Mouse (Mus musculus) layer of hippocampus, postnatal 36 days (tissue): ENCODE data around the gene Tigd4. TPM values are rescaled to one million over a fixed set of nuclear protein-coding genes. Genes with fewer than 3 reads are reported as not detected.

Experiments used
- DNase-seq, 2 experiments: peaks; one replicate each; pipeline ENCODE4 v3.0.0; 2022
- total RNA-seq, 2 experiments: library from RNA; stranded (reverse); gene quantifications; 2 replicates each; pipeline ENCODE4 v1.2.3; 2021

Gene Tigd4
- total RNA-seq, 2 experiments from 2014 or later, result not detected

DNA sequence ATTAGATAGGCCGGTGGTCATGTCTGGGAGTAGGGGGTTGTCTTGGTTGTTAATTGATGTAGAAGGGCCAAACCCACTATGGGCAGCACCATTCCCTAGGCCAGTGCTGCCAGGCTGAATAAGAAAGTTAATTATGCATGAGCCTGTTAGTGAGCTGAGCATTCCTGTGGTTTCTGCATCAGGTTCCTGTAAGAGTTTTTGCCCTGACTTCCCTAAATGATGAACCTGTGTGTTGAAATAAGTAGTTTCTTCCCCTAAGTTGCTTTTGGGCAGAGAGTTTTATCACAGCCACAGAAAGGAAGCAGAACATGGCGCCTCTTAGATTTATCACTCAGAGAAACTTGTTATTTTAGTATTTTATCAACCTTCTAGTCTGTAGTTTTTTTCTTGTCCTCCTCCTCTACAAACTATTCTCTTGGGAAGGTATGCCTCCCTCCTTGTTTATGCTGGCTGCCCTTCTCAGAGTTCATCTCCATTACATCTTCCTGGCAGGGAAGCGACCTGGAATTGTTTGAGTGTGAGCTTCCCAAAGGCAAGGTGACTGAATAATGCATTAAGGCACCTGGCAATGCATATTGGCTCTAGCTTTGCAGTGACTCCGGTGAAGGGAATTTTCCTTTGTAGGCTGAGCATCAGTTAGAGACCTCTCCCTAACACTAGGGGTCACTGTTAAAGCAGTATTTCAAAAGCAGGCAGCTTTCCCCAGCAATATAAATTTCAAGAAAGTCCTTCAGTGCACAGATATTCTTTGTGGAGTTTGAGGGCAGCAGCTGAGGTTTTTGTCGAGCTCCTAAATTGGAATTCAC, 21.9 kb downstream of the Tigd4 start:
- DNase-seq, result no peak

DNA sequence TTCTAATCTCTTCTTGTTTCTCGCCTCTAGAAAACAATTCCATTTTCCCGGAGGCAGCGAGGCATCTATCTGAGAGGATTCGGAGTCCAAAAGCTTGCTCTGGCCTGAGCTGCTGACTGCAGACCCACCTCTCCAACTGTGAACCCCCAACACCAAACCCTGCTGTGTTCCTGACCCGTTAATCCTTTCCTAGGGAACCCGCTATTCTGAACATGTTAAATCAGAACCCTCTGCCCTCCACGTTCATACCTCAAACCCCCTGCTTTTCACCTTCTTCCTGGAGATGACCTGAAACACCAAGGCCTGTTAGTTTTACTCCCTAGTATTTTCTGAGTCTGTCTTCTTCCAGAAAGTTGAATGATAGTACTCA, 22.5 kb downstream of the Tigd4 start:
- DNase-seq, result no peak

GRCm38 (mm10) chr3:84618627-84619026, 25.3 kb downstream of the Tigd4 start:
- no peak for DNase-seq

GRCm38 (mm10) chr3:84619056-84619455, 25.7 kb downstream of the Tigd4 start:
- no peak for DNase-seq

GRCm38 (mm10) chr3:84619725-84620124, 26.4 kb downstream of the Tigd4 start:
- DNase-seq, result no peak

- no peak for DNase-seq
Observed at GRCm38 (mm10) chr3:84622026-84622425, 28.7 kb downstream of the Tigd4 start.

DNA sequence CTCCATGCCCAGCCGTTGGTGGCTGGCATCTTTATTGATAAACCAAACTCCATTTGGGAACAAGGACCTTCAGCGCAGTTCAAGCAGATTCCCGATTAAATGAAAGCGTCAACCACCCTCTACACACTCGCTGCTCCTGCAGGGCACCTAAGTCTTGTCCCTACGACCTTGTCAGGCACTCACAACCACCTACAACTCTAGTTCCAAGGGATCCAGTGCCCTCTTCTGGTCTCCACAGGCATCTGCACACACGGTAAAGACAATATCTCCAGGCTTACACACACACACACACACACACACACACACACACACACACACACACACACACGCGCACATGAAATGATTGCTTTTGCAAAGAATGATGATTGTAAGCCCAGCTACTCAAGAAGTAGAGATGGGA, 38.2 kb downstream of the Tigd4 start:
- DNase-seq, result no peak

- DNase-seq, result no peak
Observed at GRCm38 (mm10) chr3:84637095-84637494, 43.7 kb downstream of the Tigd4 start.

DNA sequence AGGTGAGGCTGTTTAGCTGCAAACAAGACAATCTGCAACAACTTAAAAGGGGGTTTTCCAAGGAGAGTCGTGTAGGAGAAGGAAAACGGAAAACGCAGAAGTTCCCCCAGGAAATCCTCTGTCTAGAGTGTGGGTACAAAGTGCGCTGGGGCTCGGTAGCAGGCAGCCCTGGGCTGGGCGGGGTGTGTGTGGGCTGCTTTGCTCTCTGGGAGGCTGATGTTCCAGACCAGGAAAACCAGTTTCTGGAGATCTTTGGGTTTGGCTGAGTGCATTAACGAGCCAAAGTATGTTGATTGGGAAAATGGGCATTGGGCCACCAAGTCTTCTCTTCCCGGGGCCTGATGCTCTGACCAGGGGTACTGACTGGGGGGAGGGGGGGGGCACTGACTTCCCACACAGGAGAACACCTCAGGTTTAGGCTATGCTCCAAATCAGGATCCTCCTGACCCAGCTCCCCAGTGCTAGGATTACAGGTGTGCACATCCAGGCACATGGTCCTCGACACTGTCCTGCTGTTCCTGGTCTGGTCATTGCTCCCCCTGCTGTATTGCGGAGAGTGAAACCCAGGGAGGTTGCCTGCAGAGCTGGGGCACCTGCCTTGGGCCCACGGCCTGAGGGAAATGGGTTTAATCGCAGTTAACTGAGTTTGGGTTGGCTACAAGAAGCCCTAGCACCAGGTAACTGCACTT, 44.7 kb downstream of the Tigd4 start:
- DNase-seq, result no peak

DNA sequence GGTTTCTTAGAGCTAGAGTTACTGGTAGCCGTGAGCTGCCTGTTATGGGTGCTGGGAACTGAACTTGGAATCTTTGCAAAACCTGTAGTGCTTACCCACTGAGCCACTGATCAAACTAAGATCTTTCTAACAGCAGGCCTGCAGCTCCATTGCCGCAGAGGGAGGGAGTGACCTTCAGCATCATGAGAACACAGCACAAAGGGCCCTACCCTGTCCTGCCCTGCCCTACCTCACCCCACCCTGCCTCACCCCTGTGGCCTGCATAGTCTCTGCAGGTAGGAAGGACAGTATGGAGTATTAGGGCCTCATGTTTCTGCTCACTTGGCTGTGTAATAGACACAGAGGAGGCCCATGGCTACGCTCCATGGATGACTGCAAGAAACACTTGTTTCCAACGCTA, 45.5 kb downstream of the Tigd4 start:
- DNase-seq, result no peak

DNA sequence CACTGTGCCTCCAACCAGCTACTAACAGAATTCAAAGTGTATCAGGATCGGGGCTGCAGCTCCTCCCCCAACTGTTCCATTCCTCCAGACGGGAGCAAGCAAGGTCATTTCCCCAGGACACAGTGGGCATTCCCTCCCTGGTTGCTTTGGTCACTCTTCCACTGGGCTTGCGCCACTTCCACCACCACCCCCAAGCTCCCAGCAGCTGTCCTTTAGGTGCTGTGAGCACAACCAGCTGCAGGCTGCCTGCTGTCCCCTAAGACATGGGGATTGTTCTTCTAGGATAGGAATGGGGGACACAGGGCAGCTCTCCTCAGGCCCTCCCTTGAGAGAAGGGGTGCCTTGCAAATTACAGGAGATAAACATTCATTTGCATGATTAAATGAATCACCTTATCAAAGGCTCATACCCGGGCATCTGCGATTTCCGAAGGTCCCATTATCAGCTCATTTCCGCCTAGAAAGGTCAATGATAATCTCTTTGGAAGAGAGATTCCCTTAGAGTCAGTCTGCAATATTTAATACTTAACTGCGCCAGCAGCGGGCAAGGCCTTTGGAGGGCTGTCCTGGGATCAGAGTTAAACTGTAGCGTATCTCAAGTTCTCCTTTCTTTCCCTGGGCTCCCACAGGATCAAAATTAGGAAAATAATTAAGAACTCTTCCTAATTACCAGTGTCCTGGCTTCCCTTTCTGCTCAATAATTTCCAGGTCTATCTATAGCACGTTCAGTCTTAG, 46.6 kb downstream of the Tigd4 start:
- no peak for DNase-seq

DNA sequence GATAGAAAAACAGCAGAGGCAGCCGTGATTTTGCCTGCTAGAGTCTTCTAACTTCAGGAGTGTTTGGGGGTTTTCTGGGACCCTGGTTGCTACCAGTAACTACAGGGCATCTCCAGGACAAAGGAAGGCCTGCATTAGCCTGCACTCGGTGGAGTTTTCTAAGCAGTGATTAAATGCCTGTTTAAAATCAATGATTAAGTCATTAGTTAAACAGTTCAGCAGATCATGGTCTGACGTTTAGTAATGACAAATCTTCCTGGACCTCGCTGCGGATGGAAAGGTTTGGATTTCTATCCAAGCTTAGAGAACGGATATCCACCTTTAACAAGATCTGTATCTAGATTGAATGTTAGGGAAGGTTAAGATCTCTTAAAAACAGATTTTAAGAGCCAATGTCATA, 47.2 kb downstream of the Tigd4 start:
- DNase-seq, result no peak

DNA sequence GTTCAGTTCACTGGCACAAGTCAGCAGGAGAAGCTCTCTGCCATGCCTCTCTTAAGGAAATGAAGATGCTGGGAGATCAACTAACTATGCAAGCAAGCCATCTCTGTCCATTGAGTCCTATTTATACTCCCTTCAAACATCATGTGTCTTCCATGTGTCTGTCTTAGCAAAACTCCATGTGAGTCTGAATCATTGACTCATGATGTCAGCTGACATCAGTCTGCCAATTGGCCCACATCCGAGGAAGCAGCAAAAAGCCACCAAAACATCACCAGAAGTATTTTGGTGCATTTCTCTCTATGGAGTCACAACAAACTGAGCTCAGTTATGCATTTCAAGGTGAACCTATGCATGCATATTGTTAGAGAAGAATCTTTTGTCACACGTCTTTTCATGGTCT, 48.0 kb downstream of the Tigd4 start:
- DNase-seq, result no peak

- no peak for DNase-seq
Observed at GRCm38 (mm10) chr3:84642942-84643341, 49.6 kb downstream of the Tigd4 start.

- DNase-seq, result no peak
Observed at GRCm38 (mm10) chr3:84645156-84646006, 52.0 kb downstream of the Tigd4 start.

GRCm38 (mm10) chr3:84646007-84646290, 52.6 kb downstream of the Tigd4 start:
- no peak for DNase-seq

- DNase-seq, result no peak
Observed at GRCm38 (mm10) chr3:84646331-84646845, 53.0 kb downstream of the Tigd4 start.

Other genes with a start within 250 kb of the Tigd4 start
- gene Fhdc1, start 113.1 kb upstream of the Tigd4 start, total RNA-seq, result 1 to 10 TPM; 2.4 to 2.8 TPM
- 10 to 100 TPM; 21.0 to 21.1 TPM for gene Arfip1, start 10.9 kb upstream of the Tigd4 start, total RNA-seq
- gene Tmem154, start 72.6 kb downstream of the Tigd4 start, total RNA-seq, result under 1 TPM; 0.25 to 0.35 TPM
- gene Fbxw7, start 221.7 kb downstream of the Tigd4 start, total RNA-seq, result 100 to 1,000 TPM; 144 to 153 TPM